Mouse (Mus musculus): ENCODE data around the gene Rab19. TPM values are rescaled to one million over a fixed set of nuclear protein-coding genes. Genes with fewer than 3 reads are reported as not detected.
"Not testable (repeated sequence)": the region's sequence is repeated elsewhere in the genome, so short reads cannot be mapped to it uniquely, and the experiment has no call there.

Rab19 gene
- polyA plus RNA-seq, 1 experiment from 2014 or later, result 2.8 TPM

- ATAC-seq (ENCODE audit: insufficient read depth), result no peak
Observed at GRCm38 (mm10) chr6:39372042-39372441, 8.9 kb upstream of the Rab19 start.

DNA sequence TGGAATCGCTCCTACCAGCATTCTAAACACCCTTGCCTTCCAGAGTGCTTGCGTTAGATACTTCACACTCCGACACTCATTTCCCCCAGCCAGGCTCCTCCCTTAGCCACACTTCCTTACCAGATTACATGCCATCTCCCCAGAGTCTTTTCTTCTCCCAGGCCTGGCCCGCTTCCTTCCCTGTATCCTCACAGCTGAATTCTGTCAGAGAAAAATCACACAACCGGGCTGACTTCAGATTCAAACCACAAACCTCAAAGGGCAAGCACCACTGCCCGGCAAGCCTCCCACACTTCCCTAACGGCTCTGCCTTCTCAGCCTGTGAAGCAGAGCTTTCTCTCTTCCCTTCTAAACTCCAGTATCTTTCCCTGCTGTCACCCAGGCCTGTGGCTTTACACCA lies 8.2 kb upstream of the Rab19 start:
- peak; percentile 41 for DNase-seq
- TF ChIP-seq CTCF (IDR thresholded peaks at IDR 0.05; ENCODE audit: low read depth), result no peak
- Histone ChIP-seq H3K27me3 (ENCODE audit: insufficient read depth, low read length) (no peaks in the 10 kb centered on the region), H3K27ac (ENCODE audit: low read depth) (no peak overlapping the region), H3K4me3 (ENCODE audit: low read depth, low read length) (no peak overlapping the region), H3K9ac (no peak overlapping the region), H3K9me3 (ENCODE audit: low read depth, low read length) (no peaks in the 10 kb centered on the region), H3K36me3 (ENCODE audit: insufficient read depth) (no peaks in the 10 kb centered on the region), H3K4me1 (ENCODE audit: insufficient read depth) (no peaks in the 10 kb centered on the region), H3K4me2 (no peak overlapping the region)
- WGBS, result 21% methylated on average over 7 of the region's 7 CpGs
- ATAC-seq (ENCODE audit: insufficient read depth), result no peak

More at GRCm38 (mm10) chr6:39372042-39372441, 8.9 kb upstream of the Rab19 start:
- Histone ChIP-seq H3K9me3 (ENCODE audit: low read depth, low read length) (no peaks in the 10 kb centered on the region), H3K36me3 (ENCODE audit: insufficient read depth) (no peaks in the 10 kb centered on the region), H3K4me1 (ENCODE audit: insufficient read depth) (no peaks in the 10 kb centered on the region), H3K4me2 (no peak overlapping the region), H3K27me3 (ENCODE audit: insufficient read depth, low read length) (no peaks in the 10 kb centered on the region), H3K9ac (no peak overlapping the region), H3K27ac (ENCODE audit: low read depth) (no peak overlapping the region), H3K4me3 (ENCODE audit: low read depth, low read length) (no peak overlapping the region)
- no peak for DNase-seq
- no peak for TF ChIP-seq CTCF (IDR thresholded peaks at IDR 0.05; ENCODE audit: low read depth)

GRCm38 (mm10) chr6:39373301-39373955 lies 7.5 kb upstream of the Rab19 start:
- Histone ChIP-seq H3K4me2 (no peak overlapping the region), H3K4me3 (ENCODE audit: low read depth, low read length) (no peak overlapping the region), H3K27ac (ENCODE audit: low read depth) (no peak overlapping the region), H3K9me3 (ENCODE audit: low read depth, low read length) (no peaks in the 10 kb centered on the region), H3K36me3 (ENCODE audit: insufficient read depth) (no peaks in the 10 kb centered on the region), H3K27me3 (ENCODE audit: insufficient read depth, low read length) (no peaks in the 10 kb centered on the region), H3K4me1 (ENCODE audit: insufficient read depth) (no peaks in the 10 kb centered on the region), H3K9ac (no peak overlapping the region)
- WGBS, result 47% methylated on average over 4 of the region's 4 CpGs
- peak; percentile 17 for DNase-seq
- TF ChIP-seq CTCF (IDR thresholded peaks at IDR 0.05; ENCODE audit: low read depth), result no peak
- no peak for ATAC-seq (ENCODE audit: insufficient read depth)

- ATAC-seq (ENCODE audit: insufficient read depth), result no peak
- H3K27ac ChIP-seq (ENCODE audit: low read depth), result no peak overlapping the region
- H3K4me3 ChIP-seq (ENCODE audit: low read depth, low read length), result peak overlapping the region; percentile 88
- H3K9me3 ChIP-seq (ENCODE audit: low read depth, low read length), result no peaks in the 10 kb centered on the region
- no peaks in the 10 kb centered on the region for H3K4me1 ChIP-seq (ENCODE audit: insufficient read depth)
- peaks cover 3% of the 10 kb centered on the region; the same call in 1 of the 2 replicates for H3K27me3 ChIP-seq (ENCODE audit: insufficient read depth, low read length)
- peak overlapping the region; percentile 87 for H3K9ac ChIP-seq
- 12% methylated on average over 9 of the region's 9 CpGs for WGBS
- no peaks in the 10 kb centered on the region for H3K36me3 ChIP-seq (ENCODE audit: insufficient read depth)
- peak; percentile 22 for DNase-seq
- H3K4me2 ChIP-seq, result peak overlapping the region; percentile 76
- no peak for TF ChIP-seq CTCF (IDR thresholded peaks at IDR 0.05; ENCODE audit: low read depth)
Observed at GRCm38 (mm10) chr6:39376775-39377174, 4.2 kb upstream of the Rab19 start.

DNA sequence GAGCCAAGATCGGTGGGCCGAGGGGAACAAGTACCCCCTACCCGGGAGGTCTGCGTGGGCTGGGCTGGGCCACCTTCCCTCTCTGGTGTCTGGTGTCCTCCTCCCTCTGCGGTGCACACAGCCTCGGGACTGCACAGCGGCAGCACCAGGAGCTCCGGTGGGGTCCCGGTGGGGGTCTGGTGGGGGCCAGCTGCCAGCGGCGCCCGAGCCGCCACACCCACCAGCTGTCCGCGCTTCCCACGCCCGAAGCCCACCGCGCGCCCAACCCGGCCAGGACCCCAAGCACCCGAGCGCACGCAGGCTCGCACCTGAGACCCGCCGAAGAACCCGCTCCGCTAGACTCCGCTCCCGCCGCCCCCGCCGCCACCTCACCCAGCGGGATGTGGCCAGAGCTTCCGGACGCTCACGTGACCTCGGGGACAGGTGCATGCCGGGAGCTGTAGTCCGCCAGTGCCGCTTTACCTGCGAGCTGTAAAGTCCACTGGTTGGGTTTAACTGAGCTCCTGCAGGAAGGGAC lies 3.6 kb upstream of the Rab19 start, which contains the start of gene Slc37a3:
TSS of gene Slc37a3 (minus strand) at position 365 of the 517 bp plus-strand sequence.
- peaks cover 3% of the 10 kb centered on the region; the same call in 1 of the 2 replicates for H3K27me3 ChIP-seq (ENCODE audit: insufficient read depth, low read length)
- H3K4me1 ChIP-seq (ENCODE audit: insufficient read depth), result no peaks in the 10 kb centered on the region
- DNase-seq (peak; percentile 90), ATAC-seq (ENCODE audit: insufficient read depth) (peak; percentile 91)
- peak within 1 kb of the TSS; percentile 76 for H3K4me2 ChIP-seq
- peak within 1 kb of the TSS; percentile 88 for H3K4me3 ChIP-seq (ENCODE audit: low read depth, low read length)
- no peaks in the 10 kb centered on the region for H3K36me3 ChIP-seq (ENCODE audit: insufficient read depth)
- no peaks in the 10 kb centered on the region for H3K9me3 ChIP-seq (ENCODE audit: low read depth, low read length)
- WGBS, result under 1% methylated on average over 43 of the region's 43 CpGs
- no peak within 1 kb of the TSS for H3K27ac ChIP-seq (ENCODE audit: low read depth)
- H3K9ac ChIP-seq, result peak within 1 kb of the TSS; percentile 87
- TF ChIP-seq CTCF (IDR thresholded peaks at IDR 0.05; ENCODE audit: low read depth), result no peak

- DNase-seq; H3K4me3 ChIP-seq (ENCODE audit: low read depth, low read length); H3K4me1 ChIP-seq (ENCODE audit: insufficient read depth); H3K9ac ChIP-seq; H3K4me2 ChIP-seq; H3K27me3 ChIP-seq (ENCODE audit: insufficient read depth, low read length); H3K36me3 ChIP-seq (ENCODE audit: insufficient read depth); H3K27ac ChIP-seq (ENCODE audit: low read depth); ATAC-seq (ENCODE audit: insufficient read depth); H3K9me3 ChIP-seq (ENCODE audit: low read depth, low read length): not testable (repeated sequence)
- 68% methylated on average over 13 of the region's 13 CpGs for WGBS
Observed at GRCm38 (mm10) chr6:39378161-39378835, 2.7 kb upstream of the Rab19 start.

- WGBS, result 44% methylated on average over 4 of the region's 4 CpGs
- H3K27ac ChIP-seq (ENCODE audit: low read depth), result no peak overlapping the region
- no peak overlapping the region for H3K4me3 ChIP-seq (ENCODE audit: low read depth, low read length)
- no peak overlapping the region for H3K9ac ChIP-seq
- no peaks in the 10 kb centered on the region for H3K4me1 ChIP-seq (ENCODE audit: insufficient read depth)
- TF ChIP-seq CTCF (IDR thresholded peaks at IDR 0.05; ENCODE audit: low read depth), result no peak
- DNase-seq (no peak), ATAC-seq (ENCODE audit: insufficient read depth) (no peak)
- no peaks in the 10 kb centered on the region for H3K9me3 ChIP-seq (ENCODE audit: low read depth, low read length)
- H3K36me3 ChIP-seq (ENCODE audit: insufficient read depth), result no peaks in the 10 kb centered on the region
- no peak overlapping the region for H3K4me2 ChIP-seq
- peaks cover 3% of the 10 kb centered on the region; the same call in 1 of the 2 replicates for H3K27me3 ChIP-seq (ENCODE audit: insufficient read depth, low read length)
Observed at GRCm38 (mm10) chr6:39379224-39379623, 1.8 kb upstream of the Rab19 start.

All from lung, embryonic 14.5 days (tissue).